Mouse (Mus musculus) bone marrow, adult 2 months (tissue): ENCODE measurements at regions not wholly inside any gene's neighbourhood (a gene's known extent, or its start where the extent isn't known, plus 50 kb on each side); places are given as distances from the start of the nearest gene placed in this dataset.

Experiments
- CTCF ChIP-seq: fragments of 200-500 bp; IDR thresholded peaks from 2 replicates; pipeline ENCODE4 v1.5.1; 2011; ENCODE audit warnings: low read length, control low read depth; ENCODE audit not compliant: control insufficient read depth, insufficient read depth
- POLR2A ChIP-seq: fragments of 200-500 bp; IDR thresholded peaks from 2 replicates; pipeline ENCODE4 v1.6.1; 2011; ENCODE audit warnings: low read depth, mild to moderate bottlenecking, control low read depth, low read length, borderline replicate concordance; ENCODE audit not compliant: control insufficient read depth

GRCm38 (mm10) chr1:185951163-185951562 is 165.9 kb downstream of the Lyplal1 start:
- TF ChIP-seq POLR2A, result no peak
- TF ChIP-seq CTCF, result no peak
